Mouse (Mus musculus) neutrophil, adult 5-6 weeks (primary cell): ENCODE measurements around the gene Ptbp3. TPM values are rescaled to one million over a fixed set of nuclear protein-coding genes. Genes with fewer than 3 reads are reported as not detected.
"Not testable (repeated sequence)": the region's sequence is repeated elsewhere in the genome, so short reads cannot be mapped to it uniquely, and the experiment has no call there.

Source experiments
- ATAC-seq: fragments of 151-379, 151-347 bp; 2 replicates; pipeline ENCODE4 v1.8.0; 2017; ENCODE audit warnings: mild to moderate bottlenecking, moderate TSS enrichment; ENCODE audit not compliant: insufficient number of reproducible peaks, poor library complexity, low FRiP score, severe bottlenecking; ENCODE audit errors: extremely low read depth
- total RNA-seq: library from RNA; stranded (forward); fragments of 200-1000 nt; gene quantifications from 2 replicates; pipeline ENCODE4 v1.2.3, GENCODE M21; 2017

Gene Ptbp3
- total RNA-seq: 319 and 353 TPM in 2 replicates

- peak; percentile 76 for ATAC-seq
These were observed at the start of gene Ptbp3 for GRCm38 (mm10) chr4:59549175-59549976. Ptbp3 (minus strand) TSS chr4:59549364.

- ATAC-seq: no peak
These were observed 47.4 kb upstream of the Ptbp3 start for GRCm38 (mm10) chr4:59596556-59596955.

GRCm38 (mm10) chr4:59594614-59595013, 45.5 kb upstream of the Ptbp3 start:
- ATAC-seq: no peak

- ATAC-seq: no peak
These were observed 38.7 kb upstream of the Ptbp3 start for GRCm38 (mm10) chr4:59587872-59588226.

- ATAC-seq: no peak
These were observed 38.2 kb upstream of the Ptbp3 start for GRCm38 (mm10) chr4:59587215-59587871.

- no peak for ATAC-seq
These were observed 35.9 kb upstream of the Ptbp3 start for GRCm38 (mm10) chr4:59585097-59585496.

GRCm38 (mm10) chr4:59582186-59582585, 33.0 kb upstream of the Ptbp3 start:
- no peak for ATAC-seq

- ATAC-seq: peak; percentile 95
These were observed 32.4 kb upstream of the Ptbp3 start, which contains the start of gene Hsdl2 for GRCm38 (mm10) chr4:59581314-59582185. Hsdl2 (plus strand) TSS chr4:59581563.

GRCm38 (mm10) chr4:59580495-59581281, 31.5 kb upstream of the Ptbp3 start:
- no peak for ATAC-seq

- ATAC-seq: no peak
These were observed 26.2 kb upstream of the Ptbp3 start for GRCm38 (mm10) chr4:59575184-59575958.

GRCm38 (mm10) chr4:59572521-59573118, 23.5 kb upstream of the Ptbp3 start:
- ATAC-seq: no peak

GRCm38 (mm10) chr4:59570519-59570918, 21.4 kb upstream of the Ptbp3 start:
- ATAC-seq: not testable (repeated sequence)

- ATAC-seq: peak; percentile 83; the same call in 1 of the 2 replicates
These were observed 20.4 kb upstream of the Ptbp3 start for GRCm38 (mm10) chr4:59569538-59569937.

GRCm38 (mm10) chr4:59567576-59568260, 18.6 kb upstream of the Ptbp3 start:
- no peak for ATAC-seq

- ATAC-seq: no peak
These were observed 16.5 kb upstream of the Ptbp3 start for GRCm38 (mm10) chr4:59565571-59566188.

GRCm38 (mm10) chr4:59564128-59564527, 15.0 kb upstream of the Ptbp3 start:
- no peak for ATAC-seq

GRCm38 (mm10) chr4:59560141-59560540, 11.0 kb upstream of the Ptbp3 start:
- ATAC-seq: no peak
